Mouse (Mus musculus) lung, embryonic 16.5 days (tissue): ENCODE measurements at regions not wholly inside any gene's neighbourhood (a gene's known extent, or its start where the extent isn't known, plus 50 kb on each side); places are given as distances from the start of the nearest gene placed in this dataset.

Experiments used
- ATAC-seq: fragments of 200-750 bp; cut with Nextera tagmentation; 2 replicates; pipeline ENCODE4 v1.8.0; 2017; ENCODE audit warnings: low read depth, mild to moderate bottlenecking, moderate library complexity
- H3K27ac ChIP-seq: fragments of 300-500 bp; sonication (generic); 2 replicates; pipeline ENCODE4 v1.5.1; 2014; ENCODE audit warnings: mild to moderate bottlenecking, control low read depth, low read length
- H3K27me3 ChIP-seq: fragments of 300-500 bp; sonication (generic); 2 replicates; pipeline ENCODE4 v1.6.1; 2014; ENCODE audit warnings: low read depth, low read length, mixed read lengths; ENCODE audit not compliant: control insufficient read depth, insufficient read depth
- H3K36me3 ChIP-seq: fragments of 300-500 bp; sonication (generic); 2 replicates; pipeline ENCODE4 v1.6.1; 2014; ENCODE audit warnings: low read length; ENCODE audit not compliant: control insufficient read depth, insufficient read depth
- H3K4me1 ChIP-seq: fragments of 300-500 bp; sonication (generic); replicated peaks from 2 replicates; pipeline ENCODE4 v1.6.1; 2014; ENCODE audit warnings: low read length, mixed read lengths; ENCODE audit not compliant: control insufficient read depth, insufficient read depth
- H3K4me2 ChIP-seq: fragments of 300-500 bp; sonication (generic); 2 replicates; pipeline ENCODE4 v1.6.1; 2014; ENCODE audit warnings: low read depth, low read length, control low read depth
- H3K4me3 ChIP-seq: fragments of 300-500 bp; sonication (generic); 2 replicates; pipeline ENCODE4 v1.5.1; 2014; ENCODE audit warnings: mild to moderate bottlenecking, low read length, control low read depth
- H3K9ac ChIP-seq: fragments of 300-500 bp; sonication (generic); 2 replicates; pipeline ENCODE4 v1.6.1; 2014; ENCODE audit warnings: low read length, control low read depth
- H3K9me3 ChIP-seq: fragments of 300-500 bp; sonication (generic); 2 replicates; pipeline ENCODE4 v1.6.1; 2016; ENCODE audit warnings: low read length; ENCODE audit not compliant: control insufficient read depth
- WGBS: fragments of 180-500 bp; shearing (Covaris S2); extraction: QIAGEN DNeasy Blood & Tissue Kit; methylation state at CpG from one replicate; pipeline ENCODE4 v1.1.7; 2014; 5-methylcytosine and 5-hydroxymethylcytosine counted together

- H3K36me3 ChIP-seq, result no peaks in the 10 kb centered on the region
- H3K4me1 ChIP-seq, result no peaks in the 10 kb centered on the region
- no peak for ATAC-seq
- H3K4me2 ChIP-seq, result no peak overlapping the region
- no peak overlapping the region for H3K4me3 ChIP-seq
- no peak overlapping the region for H3K9ac ChIP-seq
- no peaks in the 10 kb centered on the region for H3K9me3 ChIP-seq
- no peak overlapping the region for H3K27ac ChIP-seq
- no peaks in the 10 kb centered on the region for H3K27me3 ChIP-seq
- WGBS, result 77% methylated on average over 4 of the region's 4 CpGs
These were observed 184.4 kb upstream of the Ccn2 start for GRCm38 (mm10) chr10:24410885-24411284.

GRCm38 (mm10) chr10:24422498-24423160 is 172.6 kb upstream of the Ccn2 start:
- H3K9ac ChIP-seq, result no peak overlapping the region
- H3K36me3 ChIP-seq, result no peaks in the 10 kb centered on the region
- no peaks in the 10 kb centered on the region for H3K9me3 ChIP-seq
- no peak overlapping the region for H3K4me2 ChIP-seq
- no peaks in the 10 kb centered on the region for H3K27me3 ChIP-seq
- no peaks in the 10 kb centered on the region; the same call in 1 of the 2 replicates for H3K4me1 ChIP-seq
- H3K4me3 ChIP-seq, result no peak overlapping the region
- ATAC-seq, result peak; percentile 86
- no peak overlapping the region for H3K27ac ChIP-seq
- 37% methylated on average over 4 of the region's 4 CpGs for WGBS

GRCm38 (mm10) chr10:24433737-24434367 is 161.4 kb upstream of the Ccn2 start:
- H3K9me3 ChIP-seq, result no peaks in the 10 kb centered on the region
- no peak overlapping the region for H3K4me2 ChIP-seq
- H3K4me3 ChIP-seq, result no peak overlapping the region
- no peaks in the 10 kb centered on the region for H3K4me1 ChIP-seq
- H3K36me3 ChIP-seq, result no peaks in the 10 kb centered on the region
- H3K27ac ChIP-seq, result no peak overlapping the region
- ATAC-seq, result no peak
- no peak overlapping the region for H3K9ac ChIP-seq
- H3K27me3 ChIP-seq, result no peaks in the 10 kb centered on the region

GRCm38 (mm10) chr10:24437177-24437576 is 158.1 kb upstream of the Ccn2 start:
- Histone ChIP-seq H3K36me3 (no peaks in the 10 kb centered on the region), H3K9ac (no peak overlapping the region), H3K27ac (no peak overlapping the region), H3K4me1 (no peaks in the 10 kb centered on the region), H3K4me2 (no peak overlapping the region), H3K27me3 (no peaks in the 10 kb centered on the region), H3K4me3 (no peak overlapping the region), H3K9me3 (no peaks in the 10 kb centered on the region)
- ATAC-seq, result no peak
- 69% methylated on average over 2 of the region's 2 CpGs for WGBS

- Histone ChIP-seq H3K36me3 (no peaks in the 10 kb centered on the region), H3K27me3 (no peaks in the 10 kb centered on the region), H3K27ac (peak overlapping the region; percentile 53), H3K4me1 (peaks cover 22% of the 10 kb centered on the region), H3K9ac (no peak overlapping the region), H3K4me2 (no peak overlapping the region), H3K9me3 (no peaks in the 10 kb centered on the region), H3K4me3 (no peak overlapping the region)
- 25% methylated on average over 1 of the region's 1 CpGs for WGBS
- no peak for ATAC-seq
These were observed 150.7 kb upstream of the Ccn2 start for GRCm38 (mm10) chr10:24444572-24444971.

- Histone ChIP-seq H3K36me3 (no peaks in the 10 kb centered on the region), H3K4me1 (peaks cover 22% of the 10 kb centered on the region), H3K4me2 (no peak overlapping the region), H3K9me3 (no peaks in the 10 kb centered on the region), H3K27me3 (no peaks in the 10 kb centered on the region), H3K27ac (peak overlapping the region; percentile 53), H3K4me3 (no peak overlapping the region), H3K9ac (no peak overlapping the region)
- ATAC-seq, result no peak; the same call in 1 of the 2 replicates
- 55% methylated on average over 6 of the region's 6 CpGs for WGBS
These were observed 150.2 kb upstream of the Ccn2 start for GRCm38 (mm10) chr10:24445036-24445435.

GRCm38 (mm10) chr10:24446168-24446567 is 149.1 kb upstream of the Ccn2 start:
- Histone ChIP-seq H3K36me3 (no peaks in the 10 kb centered on the region), H3K4me3 (no peak overlapping the region), H3K27ac (peak overlapping the region; percentile 47; the same call in 1 of the 2 replicates), H3K9ac (no peak overlapping the region), H3K9me3 (no peaks in the 10 kb centered on the region), H3K27me3 (no peaks in the 10 kb centered on the region), H3K4me2 (0 out of 2 replicates have a peak overlapping the region, but pooled peaks have one; percentile 16), H3K4me1 (peaks cover 22% of the 10 kb centered on the region)
- 49% methylated on average over 8 of the region's 8 CpGs for WGBS
- peak; percentile 68 for ATAC-seq

GRCm38 (mm10) chr10:24447135-24447534 is 148.1 kb upstream of the Ccn2 start:
- Histone ChIP-seq H3K36me3 (no peaks in the 10 kb centered on the region), H3K9ac (no peak overlapping the region), H3K9me3 (no peaks in the 10 kb centered on the region), H3K4me1 (peaks cover 22% of the 10 kb centered on the region), H3K4me2 (no peak overlapping the region), H3K4me3 (no peak overlapping the region), H3K27me3 (no peaks in the 10 kb centered on the region), H3K27ac (peak overlapping the region; percentile 65)
- ATAC-seq, result no peak
- WGBS, result 38% methylated on average over 6 of the region's 6 CpGs

GRCm38 (mm10) chr10:24448001-24448561 is 147.2 kb upstream of the Ccn2 start:
- 28% methylated on average over 9 of the region's 9 CpGs for WGBS
- Histone ChIP-seq H3K9me3 (no peaks in the 10 kb centered on the region), H3K36me3 (no peaks in the 10 kb centered on the region), H3K4me3 (no peak overlapping the region), H3K4me1 (peaks cover 22% of the 10 kb centered on the region), H3K9ac (0 out of 2 replicates have a peak overlapping the region, but pooled peaks have one; percentile 5), H3K4me2 (peak overlapping the region; percentile 10; the same call in 1 of the 2 replicates), H3K27ac (peak overlapping the region; percentile 65), H3K27me3 (no peaks in the 10 kb centered on the region)
- ATAC-seq, result peak; percentile 60
